Mouse (Mus musculus): ENCODE measurements around the gene Bub3.
A peak's percentile ranks its signal among the peaks of the same experiment; 100 is the strongest.

Gene Bub3

GRCm38 (mm10) chr7:131555301-131556081, 4.5 kb upstream of the Bub3 start:
- DNase-seq (ENCODE audit: inconsistent age in 2 of 2, low spot score in 1 of 2): peak; percentile 20 to 70

GRCm38 (mm10) chr7:131556116-131556515, 3.9 kb upstream of the Bub3 start:
- DNase-seq (ENCODE audit: inconsistent age in 2 of 2, low spot score in 1 of 2): no peak

GRCm38 (mm10) chr7:131556541-131557271, 3.3 kb upstream of the Bub3 start:
- peak; percentile 15 to 60 for DNase-seq (ENCODE audit: inconsistent age in 2 of 2, low spot score in 1 of 2)

GRCm38 (mm10) chr7:131557751-131558150, 2.3 kb upstream of the Bub3 start:
- no peak for DNase-seq (ENCODE audit: inconsistent age in 2 of 2, low spot score in 1 of 2)

DNA sequence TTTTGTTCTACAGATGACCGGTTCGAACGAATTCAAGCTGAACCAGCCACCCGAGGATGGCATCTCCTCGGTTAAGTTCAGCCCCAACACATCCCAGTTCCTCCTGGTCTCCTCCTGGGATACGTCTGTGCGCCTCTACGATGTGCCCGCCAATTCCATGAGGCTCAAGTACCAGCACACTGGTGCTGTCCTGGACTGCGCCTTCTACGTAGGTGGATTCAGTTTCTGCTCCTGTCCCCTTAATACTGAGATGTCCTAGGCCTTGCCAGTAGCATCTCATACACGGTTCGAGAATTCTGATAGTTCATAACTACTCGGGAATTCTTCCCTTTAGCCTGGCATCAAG, 648 bp downstream of the Bub3 start:
- DNase-seq (ENCODE audit: inconsistent age in 2 of 2, low spot score in 1 of 2): no peak

DNA sequence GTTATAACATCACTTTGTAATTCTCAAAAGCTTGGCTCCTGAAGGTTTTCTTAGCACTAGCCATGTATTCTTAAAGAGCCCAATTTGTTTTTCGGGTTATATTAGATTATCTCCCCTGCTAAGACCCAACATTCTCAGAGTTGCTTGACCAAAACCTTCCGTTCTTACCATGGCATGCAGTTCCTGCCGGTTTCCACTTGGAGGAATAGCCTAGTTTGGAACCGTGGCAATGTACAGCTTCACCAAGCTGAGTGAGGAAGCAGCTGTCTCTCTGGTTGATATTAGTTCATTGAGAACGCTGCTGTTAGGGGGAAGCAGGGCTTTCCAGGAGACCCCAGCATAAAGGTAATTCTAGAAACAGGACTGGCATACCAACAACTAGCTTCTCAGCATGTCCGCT, 15.2 kb downstream of the Bub3 start:
- DNase-seq (ENCODE audit: inconsistent age in 2 of 2, low spot score in 1 of 2): no peak

- no peak for DNase-seq (ENCODE audit: inconsistent age in 2 of 2, low spot score in 1 of 2)
Observed at GRCm38 (mm10) chr7:131582178-131582577, 22.2 kb downstream of the Bub3 start.

- no peak for DNase-seq (ENCODE audit: inconsistent age in 2 of 2, low spot score in 1 of 2)
Observed at GRCm38 (mm10) chr7:131585551-131585950, 25.5 kb downstream of the Bub3 start.

DNA sequence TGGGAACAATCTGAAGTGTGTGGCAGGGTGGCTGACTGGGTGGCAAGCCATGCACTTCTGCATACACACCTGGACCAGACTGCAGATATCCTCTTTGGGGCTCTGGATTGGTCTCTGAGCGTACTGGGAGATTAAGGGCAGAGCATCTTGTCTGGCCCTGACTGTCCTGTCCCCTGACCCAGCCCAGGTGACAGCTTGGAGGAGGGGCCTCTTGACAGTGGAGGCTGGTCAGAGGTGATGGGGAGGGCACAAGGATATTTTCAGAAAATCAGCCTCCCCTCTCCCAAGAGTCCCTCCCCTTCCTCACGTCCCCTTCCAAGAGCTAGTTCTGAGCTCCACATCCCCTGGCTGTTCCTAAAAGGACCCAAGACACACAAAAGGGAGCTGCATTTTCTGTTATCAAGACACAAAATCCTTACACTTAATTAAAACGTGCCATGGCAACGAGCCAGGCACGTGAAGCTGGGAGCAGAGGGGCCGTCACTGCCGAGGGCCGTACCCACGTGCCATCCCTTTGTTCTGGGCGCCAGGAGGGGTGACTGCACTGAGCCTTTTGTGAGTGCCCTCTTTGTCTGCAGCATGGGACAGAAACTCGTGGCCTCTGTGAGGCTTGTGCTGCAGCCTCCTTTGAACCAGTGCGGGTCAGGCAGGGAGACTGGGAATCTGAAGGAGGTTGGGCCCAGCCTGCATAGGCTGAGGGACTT, 37.9 kb downstream of the Bub3 start:
- no peak for DNase-seq (ENCODE audit: inconsistent age in 2 of 2, low spot score in 1 of 2)

DNA sequence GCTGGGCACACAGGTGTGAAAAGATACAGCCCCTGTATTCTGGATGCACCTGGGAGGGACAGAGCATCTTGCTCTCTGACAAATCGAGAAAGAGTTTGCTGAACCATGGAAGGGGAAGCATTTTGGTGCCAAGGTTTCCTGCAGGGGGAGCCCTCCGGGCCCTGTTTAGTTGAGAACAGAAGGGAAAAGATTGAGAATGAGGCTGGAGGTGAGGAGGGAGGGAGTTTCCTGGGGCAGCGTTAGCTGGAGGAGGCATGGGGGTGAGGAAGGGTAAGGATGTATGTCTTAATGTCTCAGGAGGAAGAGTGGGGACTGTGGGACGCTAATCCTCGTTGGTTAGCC, 38.4 kb downstream of the Bub3 start:
- peak; percentile 16 to 71 for DNase-seq (ENCODE audit: inconsistent age in 2 of 2, low spot score in 1 of 2)

- no peak for DNase-seq (ENCODE audit: inconsistent age in 2 of 2, low spot score in 1 of 2)
Observed at GRCm38 (mm10) chr7:131602106-131602505, 42.1 kb downstream of the Bub3 start.

- no peak for DNase-seq (ENCODE audit: inconsistent age in 2 of 2, low spot score in 1 of 2)
Observed at GRCm38 (mm10) chr7:131603186-131603585, 43.2 kb downstream of the Bub3 start.

- DNase-seq (ENCODE audit: inconsistent age in 2 of 2, low spot score in 1 of 2): no peak
Observed at GRCm38 (mm10) chr7:131604946-131605345, 44.9 kb downstream of the Bub3 start.

DNA sequence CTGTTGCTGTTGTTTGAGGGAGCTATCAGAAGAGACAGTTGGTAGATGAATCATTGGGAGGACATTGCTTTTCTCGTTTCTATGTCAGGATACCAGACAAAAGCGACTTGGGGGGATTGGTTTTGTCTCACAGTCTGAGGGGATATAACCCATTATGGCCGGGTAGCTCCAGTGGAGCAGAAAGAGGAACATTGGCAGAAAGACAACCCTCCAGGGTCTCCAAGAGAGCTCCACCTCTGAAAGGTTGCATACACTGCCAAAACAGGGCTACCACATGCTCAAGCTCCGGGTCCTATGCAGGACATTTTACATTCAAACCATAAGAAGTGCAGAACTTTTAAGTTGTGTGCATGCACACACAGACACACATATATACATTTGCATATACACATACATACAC, 45.5 kb downstream of the Bub3 start:
- no peak for DNase-seq (ENCODE audit: inconsistent age in 2 of 2, low spot score in 1 of 2)

DNA sequence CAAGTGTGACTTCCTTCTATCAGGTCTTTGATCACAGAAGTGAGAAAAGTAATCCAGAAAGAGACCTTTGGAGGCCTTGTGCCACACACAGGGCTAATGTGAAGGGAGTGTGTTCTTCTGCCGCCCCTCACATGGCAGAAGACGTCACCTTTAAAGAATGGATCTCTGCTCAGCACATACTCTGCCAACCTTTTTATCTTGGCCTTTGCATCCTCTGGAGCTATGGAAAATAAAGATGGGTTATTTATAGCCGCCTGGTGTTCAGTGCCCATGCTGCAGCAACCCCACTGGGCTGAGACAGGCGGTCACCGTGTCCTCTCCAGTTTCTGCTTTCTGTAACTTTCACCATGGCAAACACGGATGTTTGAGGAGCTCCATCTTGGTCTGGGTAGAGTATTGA, 48.0 kb downstream of the Bub3 start:
- DNase-seq (ENCODE audit: inconsistent age in 2 of 2, low spot score in 1 of 2): no peak

DNA sequence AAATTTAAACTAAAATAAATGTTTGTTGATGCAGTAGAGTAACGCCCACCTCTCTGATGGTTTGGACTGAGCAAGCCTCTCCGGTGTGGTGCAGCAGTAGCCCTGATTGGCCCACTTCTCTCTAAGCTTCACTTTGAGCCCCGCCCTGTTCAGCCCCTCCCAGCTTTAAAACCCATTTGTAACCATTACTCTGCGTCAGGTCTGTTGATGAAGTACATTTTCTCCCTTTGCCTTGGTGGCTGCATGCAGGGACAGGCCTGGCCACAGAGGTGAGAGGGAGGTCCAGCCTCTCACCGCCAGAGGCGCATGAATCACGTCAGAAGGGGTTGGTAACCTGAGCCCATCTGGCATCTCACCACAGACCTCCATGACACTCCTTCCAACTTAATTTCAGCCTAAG, 49.7 kb downstream of the Bub3 start:
- no peak for DNase-seq (ENCODE audit: inconsistent age in 2 of 2, low spot score in 1 of 2)
